In the genomic region with DNA sequence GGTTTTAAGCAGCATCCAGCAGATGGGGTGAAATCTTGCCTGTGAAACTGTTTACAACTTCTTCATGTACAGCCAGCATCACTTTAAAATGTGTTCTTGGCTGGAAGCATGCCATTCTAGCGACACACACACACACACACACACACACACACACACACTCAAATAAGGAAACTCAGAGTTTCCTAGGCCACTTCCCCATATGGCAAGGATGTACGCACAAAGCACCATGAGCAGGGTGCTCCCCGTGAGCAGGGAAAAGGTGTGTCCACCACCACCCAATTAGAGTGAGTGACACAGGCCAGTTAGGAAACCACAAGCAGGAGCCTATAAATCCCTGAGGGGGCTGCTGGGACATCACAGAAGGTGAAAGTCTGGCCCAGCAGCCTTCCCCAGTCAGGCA, we compare ENCODE assay signal across 10 mouse cellular contexts. TPM values are rescaled to one million over a fixed set of nuclear protein-coding genes. Genes with fewer than 3 reads are reported as not detected.
DNase-seq lines count a peak whose midpoint lies in the region; ATAC-seq and TF ChIP-seq lines count a peak whose summit lies in the region.
"Had no signal": no experiment of that assay in that cellular context is flagged by ENCODE, and none has a peak within 500 bp of the region (broad histone marks: within the 10 kb centered on the region; RNA-seq: fewer than 3 reads in every experiment).

No protein-coding gene starts in this region.

- no peaks in the 10 kb centered on the region for H3K9me3 ChIP-seq in embryonic facial prominence, embryonic 13.5 days
- no peaks in the 10 kb centered on the region for H3K9me3 ChIP-seq in embryonic facial prominence, embryonic 10.5 days
- no peaks in the 10 kb centered on the region for H3K9me3 ChIP-seq in midbrain, embryonic 13.5 days
- H3K9me3 ChIP-seq in midbrain, embryonic 10.5 days (replicated peaks), result no peaks in the 10 kb centered on the region
- H3K9me3 ChIP-seq: kidney, embryonic 15.5 days had no signal

- H3K36me3 ChIP-seq in embryonic facial prominence, embryonic 13.5 days, result no peaks in the 10 kb centered on the region
- H3K36me3 ChIP-seq in embryonic facial prominence, embryonic 10.5 days (replicated peaks), result no peaks in the 10 kb centered on the region
- H3K36me3 ChIP-seq in midbrain, embryonic 13.5 days, result no peaks in the 10 kb centered on the region
- no peaks in the 10 kb centered on the region for H3K36me3 ChIP-seq in midbrain, embryonic 10.5 days
- H3K36me3 ChIP-seq: kidney, embryonic 15.5 days had no signal

- peaks cover 11% of the 10 kb centered on the region; the same call in 1 of the 2 replicates for H3K27me3 ChIP-seq in embryonic facial prominence, embryonic 13.5 days
- peaks cover 20% of the 10 kb centered on the region for H3K27me3 ChIP-seq in embryonic facial prominence, embryonic 10.5 days (replicated peaks; ENCODE audit: low read depth, poor library complexity, severe bottlenecking)
- H3K27me3 ChIP-seq in midbrain, embryonic 13.5 days, result peaks cover 15% of the 10 kb centered on the region
- H3K27me3 ChIP-seq in midbrain, embryonic 10.5 days (ENCODE audit: low read depth, poor library complexity, severe bottlenecking), result peaks cover 18% of the 10 kb centered on the region

- TF ChIP-seq CTCF in cortical plate, adult 2 months (IDR thresholded peaks at IDR 0.05; ENCODE audit: extremely low read depth, insufficient read depth, low read length), result no peak

- no peak for DNase-seq in embryonic facial prominence, embryonic 10.5 days (ENCODE audit: low spot score)
- no peak for DNase-seq in midbrain, embryonic 10.5 days (ENCODE audit: low spot score)
- no peak for DNase-seq in embryo, embryonic 9.5 days (ENCODE audit: extremely low spot score)
- no peak for DNase-seq in thymus, postnatal 4 days
- DNase-seq: lung, adult 2 months had no signal

- no peak overlapping the region for H3K27ac ChIP-seq in embryonic facial prominence, embryonic 13.5 days
- no peak overlapping the region for H3K27ac ChIP-seq in embryonic facial prominence, embryonic 10.5 days (replicated peaks)
- no peak overlapping the region for H3K27ac ChIP-seq in midbrain, embryonic 13.5 days
- no peak overlapping the region for H3K27ac ChIP-seq in midbrain, embryonic 10.5 days (replicated peaks)
- H3K27ac ChIP-seq in cortical plate, adult 2 months (ENCODE audit: insufficient read depth, low read length), result no peak overlapping the region
- H3K27ac ChIP-seq: kidney, embryonic 15.5 days had no signal

- H3K9ac ChIP-seq in embryonic facial prominence, embryonic 13.5 days, result 0 out of 2 replicates have a peak overlapping the region, but pooled peaks have one; percentile 11
- no peak overlapping the region for H3K9ac ChIP-seq in midbrain, embryonic 13.5 days (replicated peaks)
- H3K9ac ChIP-seq: kidney, embryonic 15.5 days had no signal

- H3K4me2 ChIP-seq in embryonic facial prominence, embryonic 13.5 days, result no peak overlapping the region
- H3K4me2 ChIP-seq in midbrain, embryonic 13.5 days (replicated peaks), result peak overlapping the region; percentile 67; the same call in 1 of the 2 replicates

- 66% methylated on average over 3 of the region's 3 CpGs for WGBS in embryonic facial prominence, embryonic 13.5 days
- WGBS in embryonic facial prominence, embryonic 10.5 days, result 62% methylated on average over 3 of the region's 3 CpGs
- 70% methylated on average over 3 of the region's 3 CpGs for WGBS in midbrain, embryonic 13.5 days
- 74% methylated on average over 3 of the region's 3 CpGs for WGBS in midbrain, embryonic 10.5 days

- TF ChIP-seq POLR2A in cortical plate, adult 2 months (IDR thresholded peaks at IDR 0.05; ENCODE audit: extremely low read depth, insufficient read depth, low read length), result no peak

- H3K4me3 ChIP-seq in embryonic facial prominence, embryonic 13.5 days, result no peak overlapping the region
- no peak overlapping the region for H3K4me3 ChIP-seq in embryonic facial prominence, embryonic 10.5 days
- H3K4me3 ChIP-seq in midbrain, embryonic 13.5 days (replicated peaks), result no peak overlapping the region
- H3K4me3 ChIP-seq in midbrain, embryonic 10.5 days, result no peak overlapping the region
- peak overlapping the region; percentile 56; the same call in 1 of the 2 replicates for H3K4me3 ChIP-seq in cortical plate, adult 2 months (ENCODE audit: insufficient read depth, low read length)
- H3K4me3 ChIP-seq: kidney, embryonic 15.5 days had no signal

- peaks cover 9% of the 10 kb centered on the region; the same call in 1 of the 2 replicates for H3K4me1 ChIP-seq in embryonic facial prominence, embryonic 13.5 days
- peaks cover 9% of the 10 kb centered on the region; the same call in 1 of the 2 replicates for H3K4me1 ChIP-seq in embryonic facial prominence, embryonic 10.5 days
- H3K4me1 ChIP-seq in midbrain, embryonic 13.5 days (replicated peaks), result peaks cover 14% of the 10 kb centered on the region
- peaks cover 4% of the 10 kb centered on the region for H3K4me1 ChIP-seq in midbrain, embryonic 10.5 days
- peaks cover 2% of the 10 kb centered on the region; the same call in 1 of the 2 replicates for H3K4me1 ChIP-seq in cortical plate, adult 2 months (ENCODE audit: control insufficient read depth, insufficient read depth, low read length)

- no peak for ATAC-seq in embryonic facial prominence, embryonic 13.5 days (ENCODE audit: insufficient number of reproducible peaks, insufficient read depth, low FRiP score, low TSS enrichment, low read depth)
- no peak for ATAC-seq in midbrain, embryonic 13.5 days
- peak; percentile 87 for ATAC-seq in neutrophil, adult 5-6 weeks (ENCODE audit: extremely low read depth, insufficient number of reproducible peaks, low FRiP score, poor library complexity, severe bottlenecking)

RNA-seq across cellular contexts. Expression of gene Il1r2, which starts 10.5 kb away (rescaled TPM):
- polyA plus RNA-seq in embryonic facial prominence, embryonic 13.5 days (2015; fragmentation: Nextera tagmentation; extraction: Ambion mirVana), result 1.3 TPM in 2 replicates
- polyA plus RNA-seq in embryonic facial prominence, embryonic 10.5 days (2016; fragmentation: Nextera tagmentation; extraction: Ambion mirVana), result 0.20 and 0.31 TPM in 2 replicates
- polyA plus RNA-seq in midbrain, embryonic 13.5 days (2015; fragmentation: Nextera tagmentation; extraction: Ambion mirVana), result 0.15 TPM in 1 of 2 replicates, not detected in the other
- polyA plus RNA-seq in midbrain, embryonic 10.5 days (2016; fragmentation: Nextera tagmentation; extraction: Ambion mirVana), result 0.27 and 0.49 TPM in 2 replicates
- 0.26 and 0.38 TPM in 2 replicates for polyA plus RNA-seq in cortical plate, adult 2 months (2012; rRNA removed)
- 542 and 614 TPM in 2 replicates for total RNA-seq in neutrophil, adult 5-6 weeks (2017)
